Mouse (Mus musculus) frontal cortex, postnatal 25 days (tissue): ENCODE results near the gene Klrc2.
"Not testable (repeated sequence)": the region's sequence is repeated elsewhere in the genome, so short reads cannot be mapped to it uniquely, and the experiment has no call there.

Experiments
- DNase-seq, 2 experiments: peaks; one replicate each; pipeline ENCODE4 v3.0.0; 2022; ENCODE audit warnings: low spot score in 2 of 2

Klrc2 gene

GRCm38 (mm10) chr6:129660589-129660988, at the start of gene Klrc2:
Gene Klrc2 (minus strand): TSS chr6:129660689.
- not testable (repeated sequence) for DNase-seq

- not testable (repeated sequence) for DNase-seq
Measured at GRCm38 (mm10) chr6:129691436-129691835, 30.9 kb upstream of the Klrc2 start.

- DNase-seq, result no peak
Measured at GRCm38 (mm10) chr6:129680379-129680778, 19.9 kb upstream of the Klrc2 start.

- DNase-seq, result no peak
Measured at GRCm38 (mm10) chr6:129678873-129679272, 18.4 kb upstream of the Klrc2 start, which contains the start of gene Klrc1. Gene Klrc1 (minus strand): TSS chr6:129678973.

GRCm38 (mm10) chr6:129661301-129661700, 812 bp upstream of the Klrc2 start:
- not testable (repeated sequence) for DNase-seq

GRCm38 (mm10) chr6:129644054-129644453, 16.4 kb downstream of the Klrc2 start:
- not testable (repeated sequence) for DNase-seq

- DNase-seq, result not testable (repeated sequence)
Measured at GRCm38 (mm10) chr6:129643237-129643636, 17.3 kb downstream of the Klrc2 start, which contains the start of gene Klrc3. Gene Klrc3 (minus strand): TSS chr6:129643337.

- not testable (repeated sequence) for DNase-seq
Measured at GRCm38 (mm10) chr6:129631046-129631445, 29.4 kb downstream of the Klrc2 start.

- no peak for DNase-seq
Measured at GRCm38 (mm10) chr6:129623735-129624134, 36.8 kb downstream of the Klrc2 start, which contains the start of gene Klrk1. Gene Klrk1 (minus strand): TSS chr6:129623864.

- no peak for DNase-seq
Measured at GRCm38 (mm10) chr6:129608372-129608771, 52.1 kb downstream of the Klrc2 start.
